Mouse (Mus musculus): ENCODE results near the gene Olfr348.

Gene Olfr348

DNA sequence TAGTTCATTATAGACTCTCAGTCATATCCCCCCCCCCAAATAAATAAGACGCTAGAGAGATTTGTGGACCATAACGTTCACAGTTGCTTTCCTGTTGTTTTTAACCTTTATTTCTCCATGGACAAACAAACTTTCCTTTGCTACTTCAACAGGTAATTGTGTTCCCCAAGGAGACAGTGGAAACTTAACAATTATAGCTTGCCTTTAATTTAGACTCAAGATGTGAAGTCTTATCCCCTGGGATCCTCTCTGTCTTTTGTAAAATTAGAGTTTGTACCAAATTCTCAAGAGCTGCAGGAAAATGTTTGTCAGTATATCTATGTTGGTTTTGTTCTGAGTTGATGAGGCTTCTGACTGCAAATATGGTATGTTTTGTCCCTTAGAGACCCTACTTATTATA lies at the start of gene Olfr348:
Gene Olfr348 (plus strand): TSS at position 301 of the 400 bp plus-strand sequence.
- no peak for DNase-seq (ENCODE audit: low read depth, low spot score)

DNA sequence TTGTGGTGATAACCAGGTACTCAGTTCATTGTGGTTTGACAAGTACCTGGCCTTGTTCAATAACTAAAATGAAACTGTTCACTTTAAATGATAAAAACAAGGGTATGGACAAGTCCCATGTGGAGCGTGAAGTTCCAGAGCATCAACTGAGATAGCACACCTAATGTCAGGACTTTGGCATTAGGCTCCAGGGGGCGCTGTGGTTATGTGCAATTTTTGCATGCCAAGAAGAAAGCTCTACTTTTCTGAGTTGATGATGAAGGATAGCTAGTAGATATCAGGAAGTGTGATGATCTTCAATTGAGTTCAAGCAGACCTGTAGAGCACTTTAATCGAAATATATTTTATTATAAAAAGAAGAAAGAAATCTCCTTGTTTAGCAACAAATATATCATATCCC lies 47.9 kb upstream of the Olfr348 start:
- no peak for DNase-seq (ENCODE audit: low read depth, low spot score)

GRCm38 (mm10) chr2:36790238-36790637 lies 6.2 kb downstream of the Olfr348 start, which contains the start of gene Olfr50:
Gene Olfr50 (plus strand): TSS chr2:36790538.
- no peak for DNase-seq (ENCODE audit: low read depth, low spot score)

GRCm38 (mm10) chr2:36816932-36817331 lies 32.9 kb downstream of the Olfr348 start, which contains the start of gene Olfr3:
Gene Olfr3 (minus strand): TSS chr2:36817032.
- DNase-seq (ENCODE audit: low read depth, low spot score) = no peak
